Mouse (Mus musculus) ES-E14 (cell line): ENCODE measurements around the gene Yipf6.

Experiments
- CHD2 ChIP-seq: IDR thresholded peaks from 2 replicates; pipeline ENCODE4 v1.6.1; 2014; ENCODE audit warnings: mild to moderate bottlenecking, low read depth, low read length, inconsistent platforms
- HCFC1 ChIP-seq: IDR thresholded peaks from 2 replicates; pipeline ENCODE4 v1.6.1; 2012; ENCODE audit warnings: low read length, inconsistent platforms, borderline replicate concordance; ENCODE audit not compliant: insufficient read depth

- no peak for TF ChIP-seq CHD2
- TF ChIP-seq HCFC1, result no peak
Observed at GRCm38 (mm10) chrX:98953941-98954340, 17.8 kb downstream of the Yipf6 start.
